In genomic region chr15:8706178-8706577, GRCm38 (mm10) we compare ENCODE assay signal across 9 mouse cellular contexts. TPM values are rescaled to one million over a fixed set of nuclear protein-coding genes. Genes with fewer than 3 reads are reported as not detected.
A peak's percentile ranks its signal among the peaks of the same experiment; 100 is the strongest.
DNase-seq lines count a peak whose midpoint lies in the region; ATAC-seq and TF ChIP-seq lines count a peak whose summit lies in the region.
"Had no signal": no experiment of that assay in that cellular context is flagged by ENCODE, and none has a peak within 500 bp of the region (broad histone marks: within the 10 kb centered on the region; RNA-seq: fewer than 3 reads in every experiment).

No protein-coding gene starts in this region.

- TF ChIP-seq EP300 in stomach, postnatal 0 days (optimal IDR thresholded peaks at IDR 0.05), result no peak

- WGBS in hindbrain, embryonic 15.5 days, result 57% methylated on average over 4 of the region's 4 CpGs
- 83% methylated on average over 4 of the region's 4 CpGs for WGBS in hindbrain, embryonic 10.5 days
- 63% methylated on average over 4 of the region's 4 CpGs for WGBS in hindbrain, embryonic 16.5 days
- WGBS in kidney, embryonic 16.5 days, result 84% methylated on average over 4 of the region's 4 CpGs
- 70% methylated on average over 4 of the region's 4 CpGs for WGBS in stomach, postnatal 0 days

- peaks cover 11% of the 10 kb centered on the region for H3K4me1 ChIP-seq in hindbrain, embryonic 15.5 days (replicated peaks)
- peaks cover 13% of the 10 kb centered on the region for H3K4me1 ChIP-seq in hindbrain, embryonic 10.5 days (replicated peaks)
- H3K4me1 ChIP-seq in hindbrain, embryonic 16.5 days (ENCODE audit: control insufficient read depth, insufficient read depth, low read depth, low read length), result peaks cover 6% of the 10 kb centered on the region
- peaks cover 6% of the 10 kb centered on the region; the same call in 1 of the 2 replicates for H3K4me1 ChIP-seq in kidney, embryonic 16.5 days (ENCODE audit: insufficient read depth, low read length)
- no peaks in the 10 kb centered on the region for H3K4me1 ChIP-seq in stomach, postnatal 0 days (replicated peaks; ENCODE audit: control insufficient read depth, insufficient read depth)

- H3K36me3 ChIP-seq in hindbrain, embryonic 15.5 days, result no peaks in the 10 kb centered on the region
- 0 out of 2 replicates have a peak, but pooled peaks cover 15% of the 10 kb centered on the region for H3K36me3 ChIP-seq in hindbrain, embryonic 10.5 days
- H3K36me3 ChIP-seq in hindbrain, embryonic 16.5 days (ENCODE audit: control insufficient read depth, insufficient read depth, low read length), result no peaks in the 10 kb centered on the region
- no peaks in the 10 kb centered on the region for H3K36me3 ChIP-seq in kidney, embryonic 16.5 days (ENCODE audit: insufficient read depth, low read length)
- H3K36me3 ChIP-seq in stomach, postnatal 0 days (ENCODE audit: control insufficient read depth, insufficient read depth, low read length), result no peaks in the 10 kb centered on the region

- H3K27ac ChIP-seq in hindbrain, embryonic 15.5 days (replicated peaks), result peak overlapping the region; percentile 72
- no peak overlapping the region for H3K27ac ChIP-seq in hindbrain, embryonic 10.5 days
- no peak overlapping the region; the same call in 1 of the 2 replicates for H3K27ac ChIP-seq in hindbrain, embryonic 16.5 days (ENCODE audit: low read depth, low read length)
- H3K27ac ChIP-seq in kidney, embryonic 16.5 days (ENCODE audit: low read length), result no peak overlapping the region
- H3K27ac ChIP-seq in stomach, postnatal 0 days (replicated peaks), result no peak overlapping the region

- ATAC-seq in hindbrain, embryonic 15.5 days (ENCODE audit: low FRiP score, low read depth), result peak; percentile 59; the same call in 1 of the 2 replicates
- peak; percentile 60 for ATAC-seq in hindbrain, embryonic 16.5 days
- ATAC-seq in kidney, embryonic 16.5 days (ENCODE audit: low FRiP score, low TSS enrichment), result no peak
- no peak for ATAC-seq in stomach, postnatal 0 days (ENCODE audit: low FRiP score, low TSS enrichment)

- H3K9me3 ChIP-seq in hindbrain, embryonic 15.5 days, result no peaks in the 10 kb centered on the region
- no peaks in the 10 kb centered on the region for H3K9me3 ChIP-seq in hindbrain, embryonic 10.5 days
- no peaks in the 10 kb centered on the region for H3K9me3 ChIP-seq in hindbrain, embryonic 16.5 days (ENCODE audit: control insufficient read depth, low read length)
- no peaks in the 10 kb centered on the region for H3K9me3 ChIP-seq in kidney, embryonic 16.5 days (ENCODE audit: low read length)
- no peaks in the 10 kb centered on the region for H3K9me3 ChIP-seq in stomach, postnatal 0 days (ENCODE audit: control insufficient read depth, low read length)

- no peak overlapping the region for H3K4me3 ChIP-seq in hindbrain, embryonic 15.5 days
- H3K4me3 ChIP-seq in hindbrain, embryonic 10.5 days, result no peak overlapping the region
- no peak overlapping the region for H3K4me3 ChIP-seq in hindbrain, embryonic 16.5 days (ENCODE audit: low read length)
- H3K4me3 ChIP-seq in kidney, embryonic 16.5 days (ENCODE audit: low read length), result no peak overlapping the region
- no peak overlapping the region for H3K4me3 ChIP-seq in stomach, postnatal 0 days (ENCODE audit: low read depth, low read length)

- H3K9ac ChIP-seq in hindbrain, embryonic 15.5 days, result no peak overlapping the region
- no peak overlapping the region for H3K9ac ChIP-seq in hindbrain, embryonic 16.5 days (ENCODE audit: low read depth, low read length)
- H3K9ac ChIP-seq in kidney, embryonic 16.5 days (replicated peaks; ENCODE audit: low read length), result no peak overlapping the region
- no peak overlapping the region for H3K9ac ChIP-seq in stomach, postnatal 0 days (ENCODE audit: low read length)

- H3K4me2 ChIP-seq in hindbrain, embryonic 15.5 days, result peak overlapping the region; percentile 31
- no peak overlapping the region for H3K4me2 ChIP-seq in hindbrain, embryonic 16.5 days (ENCODE audit: low read length)
- no peak overlapping the region for H3K4me2 ChIP-seq in kidney, embryonic 16.5 days (replicated peaks; ENCODE audit: low read depth, low read length)
- no peak overlapping the region for H3K4me2 ChIP-seq in stomach, postnatal 0 days (replicated peaks; ENCODE audit: low read depth)

- DNase-seq in hindbrain, embryonic 10.5 days (ENCODE audit: low spot score), result no peak
- peak; percentile 21 to 24 for DNase-seq in cerebellum, adult 18-20 months
- peak; percentile 44 for DNase-seq in right cerebral cortex, adult 18-20 months
- no peak for DNase-seq in stomach, postnatal 0 days (ENCODE audit: low spot score)
- DNase-seq in kidney, adult 18-20 months, result no peak
- DNase-seq: kidney, postnatal 25 days had no signal

- H3K27me3 ChIP-seq in hindbrain, embryonic 15.5 days, result no peaks in the 10 kb centered on the region
- peaks cover 10% of the 10 kb centered on the region for H3K27me3 ChIP-seq in hindbrain, embryonic 10.5 days (ENCODE audit: insufficient read depth, poor library complexity, severe bottlenecking)
- no peaks in the 10 kb centered on the region; the same call in 1 of the 2 replicates for H3K27me3 ChIP-seq in hindbrain, embryonic 16.5 days (replicated peaks; ENCODE audit: control insufficient read depth, insufficient read depth, low read length)
- no peaks in the 10 kb centered on the region for H3K27me3 ChIP-seq in kidney, embryonic 16.5 days (ENCODE audit: insufficient read depth, low read length)
- H3K27me3 ChIP-seq in stomach, postnatal 0 days (ENCODE audit: control insufficient read depth, insufficient read depth, low read length), result no peaks in the 10 kb centered on the region

- TF ChIP-seq CTCF in stomach, postnatal 0 days (IDR thresholded peaks at IDR 0.05; ENCODE audit: low read depth), result no peak

RNA-seq across cellular contexts. Expression of gene Slc1a3, which starts 4.4 kb away (rescaled TPM):
- polyA plus RNA-seq in hindbrain, embryonic 15.5 days (2015; fragmentation: Nextera tagmentation; extraction: Ambion mirVana), result 198 and 227 TPM in 2 replicates
- polyA plus RNA-seq in hindbrain, embryonic 10.5 days (2016; fragmentation: Nextera tagmentation; extraction: Ambion mirVana), result 26.1 and 28.2 TPM in 2 replicates
- 256 and 264 TPM in 2 replicates for polyA plus RNA-seq in hindbrain, embryonic 16.5 days (2015; fragmentation: Nextera tagmentation; extraction: Ambion mirVana)
- 14.6 and 18.0 TPM in 2 replicates for polyA plus RNA-seq in kidney, embryonic 16.5 days (2015; fragmentation: Nextera tagmentation; extraction: Ambion mirVana)
- 4.8 and 5.6 TPM in 2 replicates for polyA plus RNA-seq in stomach, postnatal 0 days (2015; fragmentation: Nextera tagmentation; extraction: Ambion mirVana)

Comparison
In these comparisons a context has a peak if more than half of its experiments do, and no peak if none do; other contexts are left out.
1. ATAC-seq: peak in hindbrain, embryonic 15.5 days (single experiment) and hindbrain, embryonic 16.5 days (single experiment); none in kidney, embryonic 16.5 days (single experiment) and stomach, postnatal 0 days (single experiment).
2. DNase-seq: peak in cerebellum, adult 18-20 months (2 of 2) and right cerebral cortex, adult 18-20 months (single experiment); none in hindbrain, embryonic 10.5 days (single experiment), stomach, postnatal 0 days (single experiment) and kidney, adult 18-20 months (single experiment).